Mouse (Mus musculus): ENCODE measurements at regions not wholly inside any gene's neighbourhood (a gene's known extent, or its start where the extent isn't known, plus 50 kb on each side); places are given as distances from the start of the nearest gene placed in this dataset.

DNA sequence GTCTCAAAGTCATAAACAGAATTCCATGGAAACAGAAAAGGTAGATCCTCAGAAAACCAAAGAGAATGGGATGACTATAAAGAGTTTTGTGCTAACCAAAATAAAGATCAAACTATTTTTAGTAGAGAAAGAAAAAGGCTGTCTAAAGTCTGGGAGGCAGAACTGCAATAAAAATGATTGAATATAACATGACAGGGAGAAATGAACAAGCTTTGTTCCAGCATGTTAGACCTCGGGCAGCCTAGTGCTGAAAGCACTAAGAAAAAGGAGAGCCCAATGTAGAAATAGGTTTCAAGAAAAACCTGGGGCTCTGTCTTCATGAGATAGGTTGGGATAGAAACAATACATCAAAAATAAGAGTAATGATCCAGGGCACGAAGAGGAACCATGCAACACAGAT lies 135.4 kb upstream of the Pcdh7 start:
- DNase-seq (ENCODE audit: low read depth, low spot score): no peak

DNA sequence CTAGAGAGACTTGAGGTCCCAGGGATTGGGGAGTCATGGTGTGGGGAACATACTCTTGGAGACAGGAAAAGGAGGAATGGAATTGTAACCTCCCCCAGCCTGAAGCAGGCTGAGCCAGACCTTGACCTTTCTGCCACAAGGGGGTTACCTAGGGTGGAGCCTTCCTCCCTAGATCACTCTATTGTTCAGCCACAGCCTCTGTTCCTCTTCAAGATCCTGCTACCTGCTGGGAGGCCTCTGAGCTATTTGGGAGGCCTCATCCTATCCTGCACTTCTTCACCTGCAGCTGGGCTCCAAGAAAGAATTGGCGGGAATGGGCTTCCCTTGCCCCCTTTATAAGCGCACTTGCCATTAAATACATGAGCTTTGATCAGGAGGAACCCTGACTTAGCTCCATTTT lies 130.8 kb upstream of the Pcdh7 start:
- no peak for DNase-seq (ENCODE audit: low read depth, low spot score)

DNA sequence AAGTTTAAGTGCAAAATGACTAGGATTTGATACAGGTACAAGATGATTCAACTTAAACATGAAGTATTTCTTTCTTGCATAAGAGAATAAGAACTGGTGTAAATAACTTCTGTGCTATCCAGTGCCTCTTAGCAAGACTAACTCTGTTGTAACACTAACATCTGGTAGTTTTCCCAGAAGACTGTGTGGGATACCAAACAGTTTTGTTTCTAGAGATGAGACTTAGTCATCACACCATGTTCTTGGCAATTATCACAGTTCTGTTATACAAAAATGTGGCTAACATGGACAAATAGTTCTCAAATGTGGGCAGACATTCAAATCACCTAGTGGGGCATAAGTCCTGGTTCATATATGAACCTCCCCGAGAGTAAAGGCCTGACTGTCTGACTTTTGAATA lies 121.8 kb upstream of the Pcdh7 start:
- peak; percentile 72 for DNase-seq (ENCODE audit: low read depth, low spot score)

DNA sequence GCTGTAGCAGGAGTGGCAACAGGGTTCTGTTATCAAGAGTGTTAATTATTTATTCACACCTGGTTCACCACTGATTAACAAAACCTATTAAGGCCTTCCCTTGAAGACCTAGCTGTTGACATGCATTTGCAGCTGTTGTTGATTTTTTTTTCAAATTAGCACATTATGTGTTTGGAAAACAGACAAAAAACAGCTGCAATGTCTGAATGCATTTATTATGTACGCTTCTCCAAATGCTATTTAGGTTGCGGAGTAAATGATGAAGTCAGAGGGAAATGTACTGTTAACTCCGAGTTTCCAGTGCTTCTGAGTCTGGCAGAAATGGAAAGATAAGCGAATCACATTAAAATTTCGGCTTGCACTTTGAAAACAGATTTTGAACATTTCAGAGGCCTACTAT lies 120.7 kb upstream of the Pcdh7 start:
- peak; percentile 8 for DNase-seq (ENCODE audit: low read depth, low spot score)

DNA sequence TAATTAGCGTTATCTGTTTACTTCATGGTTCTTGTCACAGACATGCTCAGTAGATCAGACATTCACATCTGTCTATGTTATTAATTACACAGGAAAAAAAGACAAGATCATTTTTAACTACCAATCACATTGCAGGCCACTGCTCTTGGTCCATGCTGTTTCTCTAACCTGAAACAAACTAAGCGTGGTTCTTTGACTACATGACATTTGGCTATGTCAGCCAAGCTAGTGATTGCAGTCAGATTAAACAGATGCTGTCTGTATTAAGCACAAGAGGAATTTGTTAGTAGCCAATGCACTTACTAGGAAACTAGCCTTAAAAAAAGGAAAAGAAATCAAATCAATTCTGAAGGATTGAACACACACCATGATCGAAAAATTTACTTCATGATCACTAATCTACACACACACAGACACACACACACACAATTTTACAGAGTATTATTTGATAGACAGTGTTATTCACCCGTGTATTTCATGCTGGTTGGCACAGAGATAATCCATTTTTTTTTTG lies 119.5 kb upstream of the Pcdh7 start:
- DNase-seq (ENCODE audit: low read depth, low spot score): no peak

Measured in brain, adult 2 months (tissue).